Mouse (Mus musculus): ENCODE data around the gene Siah1a.

The Siah1a gene

DNA sequence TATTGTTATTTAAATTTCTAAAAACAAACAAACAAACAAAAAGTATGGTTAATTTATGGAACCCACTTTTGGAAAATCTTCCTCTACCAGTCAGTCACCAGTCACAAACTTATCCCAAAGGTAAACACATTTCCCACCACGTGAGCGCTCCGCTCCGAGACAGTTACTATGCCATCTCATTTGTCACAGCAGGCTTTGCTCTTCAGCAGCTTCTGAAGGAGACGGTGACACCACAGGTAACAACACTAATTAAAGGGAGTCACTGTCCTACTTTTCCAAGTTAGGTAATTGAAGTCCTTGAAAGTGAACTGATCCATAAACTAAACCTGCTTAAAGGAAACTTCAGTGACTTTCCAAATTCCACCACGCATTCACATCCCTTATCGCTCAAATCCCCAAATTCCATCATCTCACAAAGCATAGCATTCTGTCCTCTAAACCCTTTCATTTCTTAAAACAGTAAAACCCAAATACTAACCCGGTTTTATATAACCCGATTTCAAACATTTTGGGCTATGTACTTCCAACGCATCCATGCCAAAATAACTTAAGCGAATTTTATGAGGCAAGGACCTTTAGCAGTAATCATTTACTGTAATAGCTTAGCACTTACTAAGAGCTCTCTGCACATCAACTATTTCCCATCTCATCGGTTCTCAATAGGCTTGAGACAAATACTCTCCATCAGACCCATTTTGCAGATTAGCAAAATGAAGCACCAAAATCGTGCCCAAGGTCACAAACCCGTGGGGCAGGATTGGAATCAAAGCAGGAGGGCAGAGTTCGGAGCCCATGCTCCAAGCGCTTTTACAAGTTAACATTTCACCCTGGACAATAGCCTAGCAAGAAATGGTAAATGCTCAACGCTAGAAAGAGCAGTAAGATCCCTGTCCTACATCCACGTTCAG lies 1.2 kb downstream of the Siah1a start:
- no peak for DNase-seq

DNA sequence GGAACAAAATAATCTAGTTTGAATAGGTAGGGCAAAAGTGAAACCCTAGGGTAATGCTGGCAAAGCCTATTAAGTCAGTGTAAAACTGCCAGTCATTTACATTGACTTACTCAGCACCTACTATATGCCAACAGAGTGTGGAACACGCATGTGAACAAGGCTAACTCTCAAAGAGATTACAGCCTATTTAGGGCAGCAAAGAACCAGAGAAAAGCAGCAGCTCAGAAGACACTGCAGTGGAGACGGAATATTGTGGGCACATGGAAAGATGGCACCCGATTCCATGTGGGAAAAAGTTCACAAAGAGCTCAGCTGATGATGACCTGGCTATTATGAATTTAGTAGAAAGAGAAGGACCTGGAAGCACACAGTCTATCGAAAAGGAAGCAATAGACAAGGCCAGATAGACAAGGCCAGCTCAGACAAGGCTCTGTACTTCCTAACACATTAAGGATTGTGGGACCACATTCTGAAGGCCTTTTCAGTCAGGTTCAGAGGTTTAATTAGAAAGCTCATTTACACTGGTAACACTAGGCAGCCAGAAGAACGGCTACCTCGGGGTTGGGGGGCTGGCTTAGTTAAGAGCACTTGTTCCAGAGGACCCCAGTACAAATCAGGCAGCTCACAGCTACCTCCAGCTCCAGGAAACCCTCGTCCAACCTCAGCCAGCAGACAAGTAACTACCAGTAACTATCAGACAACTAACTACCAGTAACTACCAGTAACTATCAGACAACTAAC lies 3.0 kb downstream of the Siah1a start:
- no peak for DNase-seq

DNA sequence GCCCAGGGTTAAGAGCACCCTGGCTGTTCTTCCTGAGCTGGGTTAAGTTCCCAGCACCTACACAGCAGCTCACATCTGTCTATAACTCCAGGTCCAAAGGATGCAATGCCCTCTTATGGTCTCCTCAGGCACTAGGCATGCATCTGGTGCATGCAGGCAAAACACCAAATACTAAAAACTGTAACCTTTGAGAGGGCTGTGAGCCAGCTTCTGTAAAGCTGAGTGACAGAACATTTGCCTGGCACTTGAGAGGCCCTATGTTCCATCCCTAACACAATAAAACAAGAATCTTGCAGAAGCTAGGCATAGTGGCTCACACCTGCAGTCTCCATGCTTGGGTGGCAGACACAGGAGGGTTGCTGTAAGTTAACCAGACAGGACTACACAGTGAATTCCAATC lies 4.1 kb downstream of the Siah1a start:
- no peak for DNase-seq

DNA sequence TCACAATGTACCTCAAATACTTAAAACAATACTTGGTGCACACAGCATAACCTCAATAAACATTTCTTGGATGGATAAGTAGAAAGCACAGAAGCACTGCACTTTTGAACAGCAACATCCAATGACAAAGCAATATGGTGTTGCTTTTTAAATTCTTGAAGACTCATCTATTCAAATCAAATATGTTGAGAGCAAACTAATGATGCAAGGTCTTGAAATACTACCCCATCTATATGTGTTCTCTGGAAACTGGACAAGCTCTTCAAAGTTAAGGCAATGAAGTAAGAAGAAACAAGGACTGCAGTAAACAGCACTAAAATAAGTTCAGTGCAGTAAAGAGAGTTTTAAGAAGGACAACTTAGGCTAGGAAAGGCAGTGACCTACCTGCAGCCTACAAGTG lies 4.8 kb downstream of the Siah1a start:
- no peak for DNase-seq

DNA sequence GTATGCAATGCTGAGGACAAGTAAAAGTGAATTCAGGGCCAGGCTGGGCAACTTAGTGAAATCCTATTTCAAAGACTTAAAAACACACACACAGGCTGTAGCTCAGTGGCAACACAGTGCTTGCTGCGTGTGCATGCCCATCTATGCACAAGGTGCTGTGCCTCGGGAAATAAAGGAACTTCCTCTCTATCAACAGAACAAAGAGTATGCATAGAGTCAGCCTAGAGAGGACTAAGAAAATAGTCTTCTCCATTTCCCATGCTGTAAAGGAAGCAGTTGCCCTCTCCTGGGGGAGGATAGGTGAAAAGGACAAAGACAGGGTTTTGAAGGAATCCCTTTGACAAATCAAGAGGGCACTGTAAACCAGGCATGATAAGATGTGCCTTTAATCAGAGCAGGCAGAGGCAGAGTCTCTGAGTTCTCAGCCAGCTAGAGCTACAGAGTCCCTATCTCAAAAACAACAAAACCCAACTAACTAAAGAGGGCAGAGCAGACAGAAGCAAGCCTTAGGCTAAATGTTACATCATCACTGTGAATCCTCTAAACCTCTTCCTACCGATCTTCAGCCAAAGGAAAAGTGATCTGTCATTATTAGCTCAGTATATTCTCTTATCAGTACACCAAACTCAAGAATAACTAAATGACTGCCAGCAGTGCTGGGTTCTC lies 10.2 kb downstream of the Siah1a start:
- no peak for DNase-seq

DNA sequence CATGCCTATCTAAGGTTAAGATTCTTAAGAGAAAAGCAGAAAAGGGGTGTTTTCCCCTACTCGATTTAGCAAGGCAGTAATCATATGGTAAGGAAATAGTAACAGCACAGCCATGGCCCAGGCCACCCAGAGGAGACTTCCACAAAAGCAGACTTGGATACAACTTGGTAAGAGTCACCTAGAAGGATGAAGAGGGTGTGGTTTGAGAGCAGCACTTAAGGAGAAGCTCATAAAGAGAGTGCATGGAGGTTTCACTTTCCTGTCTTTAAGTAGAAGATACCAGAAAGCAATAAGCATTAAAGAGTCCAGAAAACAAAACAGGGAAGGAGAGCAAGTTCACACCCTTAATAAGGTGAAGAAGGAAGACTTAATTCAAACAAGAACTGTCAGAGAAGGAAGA lies 10.8 kb downstream of the Siah1a start:
- DNase-seq: no peak

DNA sequence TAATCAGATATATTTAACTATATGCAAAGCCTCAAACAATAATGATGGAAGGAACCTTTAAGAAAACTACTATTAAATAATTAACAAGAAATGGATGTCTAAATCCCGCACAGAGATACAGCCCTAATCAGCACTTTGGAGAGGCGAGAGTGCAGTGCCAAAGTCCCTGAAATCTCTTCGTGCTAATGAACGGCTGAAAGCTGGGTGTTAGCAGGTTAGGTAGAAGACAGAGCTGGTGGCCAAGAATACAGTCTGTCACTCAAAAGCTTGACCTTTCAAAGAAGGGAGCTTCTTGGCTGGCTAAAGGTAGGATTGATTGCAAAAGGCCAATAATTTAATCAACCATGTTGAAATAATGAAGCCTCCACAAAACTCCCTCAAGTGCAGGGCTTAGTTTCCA lies 11.6 kb downstream of the Siah1a start:
- no peak for DNase-seq

- DNase-seq: no peak
Observed at GRCm38 (mm10) chr8:86730860-86731259, 14.9 kb downstream of the Siah1a start.

DNA sequence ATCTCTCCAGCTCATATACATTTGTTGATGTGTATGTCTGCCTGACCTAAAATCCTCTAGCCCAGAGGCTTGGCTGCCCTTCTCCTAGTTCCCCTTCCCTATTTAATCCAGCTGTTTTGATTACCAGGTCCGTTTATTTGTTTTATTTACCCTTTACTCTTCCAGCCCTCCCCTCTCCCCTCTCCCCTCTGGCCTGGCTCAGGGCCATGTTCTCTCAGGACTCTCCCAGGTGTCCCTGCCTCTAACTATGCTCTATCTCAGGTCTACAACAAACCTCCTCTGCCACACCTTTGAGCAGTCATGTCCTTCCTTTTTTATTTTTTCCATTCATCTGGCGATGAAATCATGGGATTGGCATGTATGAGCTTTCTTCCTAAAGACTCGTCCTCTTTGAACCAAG lies 15.4 kb downstream of the Siah1a start:
- DNase-seq: no peak

DNA sequence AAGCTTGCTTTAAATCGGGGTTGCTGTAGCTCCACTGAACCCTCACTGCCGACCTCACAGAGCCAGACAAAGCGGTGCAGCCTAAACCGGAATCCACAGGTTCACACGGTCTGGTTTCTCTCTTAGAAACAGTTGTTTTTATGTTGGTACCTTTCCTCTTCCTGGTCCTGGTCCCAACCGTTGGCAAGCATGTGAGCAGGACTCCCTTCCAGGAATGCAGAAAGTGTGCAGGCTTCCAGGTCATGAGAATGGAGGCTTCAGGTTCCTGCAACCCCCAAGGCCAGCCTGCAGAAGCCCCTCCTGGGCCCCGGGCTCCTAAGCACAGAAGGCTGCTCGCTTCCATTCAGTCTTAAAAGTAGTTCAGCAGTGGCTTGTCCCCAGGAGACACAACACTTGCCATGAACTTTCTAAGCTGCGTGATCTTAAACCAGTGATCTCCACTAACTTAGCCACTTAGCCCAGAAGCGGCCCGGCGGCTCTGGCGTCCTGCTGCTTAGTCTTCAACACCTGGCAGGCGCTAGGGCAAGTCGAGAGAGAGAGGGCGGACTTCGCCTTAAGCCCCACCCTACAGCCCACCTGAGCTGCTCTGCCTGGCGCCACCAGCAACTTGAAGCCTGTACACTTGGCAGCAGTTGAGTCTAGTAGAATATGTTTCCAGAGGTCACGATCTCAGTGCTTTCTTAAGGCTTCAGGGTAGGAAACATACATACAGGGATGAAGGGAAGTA lies 17.3 kb downstream of the Siah1a start:
- DNase-seq: peak; percentile 30 to 59

GRCm38 (mm10) chr8:86726959-86727358 lies 18.8 kb downstream of the Siah1a start:
- no peak for DNase-seq

DNA sequence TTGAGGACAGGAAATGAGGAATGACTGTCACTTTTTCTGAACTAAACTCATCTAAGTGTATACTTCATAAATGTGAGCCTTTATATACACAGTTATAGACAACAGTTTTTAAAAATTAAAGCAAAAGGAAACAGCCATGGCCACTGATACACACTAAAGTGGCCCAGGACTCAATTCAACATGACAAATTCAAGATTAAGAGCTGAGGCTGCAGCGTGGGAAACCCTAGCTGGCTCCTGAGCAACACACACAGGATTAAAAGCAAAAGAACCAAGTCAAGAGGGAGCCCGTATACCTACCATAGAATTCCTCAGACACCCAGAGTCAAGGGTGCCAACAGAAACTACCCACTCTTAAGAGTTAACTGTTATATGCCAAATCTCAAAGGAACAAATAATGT lies 24.2 kb downstream of the Siah1a start:
- no peak for DNase-seq

DNA sequence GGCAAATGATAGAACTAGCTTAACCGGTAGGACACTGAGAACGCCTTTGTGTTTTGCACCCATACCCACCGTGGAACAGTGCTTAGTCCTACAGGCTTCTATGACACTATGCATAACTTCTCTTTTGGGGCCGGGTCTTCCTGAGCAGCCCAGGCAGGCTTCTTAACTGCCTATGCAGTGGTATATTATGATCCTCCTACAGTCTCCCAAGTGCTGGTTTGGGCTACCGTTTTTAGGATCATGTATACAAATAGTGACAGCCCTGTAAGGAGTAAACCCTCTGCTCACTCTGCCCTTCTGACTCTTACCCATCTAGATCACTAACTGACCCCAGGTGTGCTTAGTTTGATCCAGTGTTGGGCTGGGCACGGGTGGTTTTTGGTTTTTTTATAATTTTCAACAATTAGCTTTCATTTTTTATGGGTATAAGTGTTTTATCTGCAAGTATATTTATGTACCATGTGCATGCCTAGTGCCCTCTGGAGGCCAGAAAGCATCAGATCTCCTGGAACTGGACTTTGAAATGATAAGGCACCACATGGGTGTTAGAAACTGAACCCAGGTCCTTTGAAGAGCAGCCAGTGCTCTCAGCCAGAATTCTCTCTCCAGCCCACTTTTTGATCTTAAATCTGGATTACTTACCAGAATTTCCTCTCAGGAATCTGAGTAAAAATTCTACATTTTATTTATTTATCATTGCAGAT lies 24.8 kb downstream of the Siah1a start:
- no peak for DNase-seq

DNA sequence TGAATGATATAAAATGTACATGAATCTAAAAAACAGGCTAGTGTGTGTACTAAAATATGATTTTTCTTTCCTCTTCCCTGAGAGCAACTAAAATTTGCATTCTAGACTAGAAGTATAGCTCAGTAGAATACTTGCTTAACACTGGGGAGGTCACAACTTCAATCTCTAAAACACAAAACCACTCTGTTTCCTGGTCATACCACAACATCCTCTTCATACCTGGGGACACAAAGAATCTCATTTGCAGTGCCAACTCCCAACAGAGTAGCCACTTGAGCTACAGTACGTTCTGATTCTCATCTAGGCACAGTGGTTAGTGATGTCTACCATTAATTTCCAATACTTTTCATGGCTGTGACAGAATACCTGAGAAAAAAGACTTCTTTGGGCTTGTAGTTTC lies 26.4 kb downstream of the Siah1a start:
- no peak for DNase-seq

- no peak for DNase-seq
Observed at GRCm38 (mm10) chr8:86718332-86718994, 27.3 kb downstream of the Siah1a start.

GRCm38 (mm10) chr8:86713407-86714188 lies 32.1 kb downstream of the Siah1a start:
- no peak for DNase-seq

DNA sequence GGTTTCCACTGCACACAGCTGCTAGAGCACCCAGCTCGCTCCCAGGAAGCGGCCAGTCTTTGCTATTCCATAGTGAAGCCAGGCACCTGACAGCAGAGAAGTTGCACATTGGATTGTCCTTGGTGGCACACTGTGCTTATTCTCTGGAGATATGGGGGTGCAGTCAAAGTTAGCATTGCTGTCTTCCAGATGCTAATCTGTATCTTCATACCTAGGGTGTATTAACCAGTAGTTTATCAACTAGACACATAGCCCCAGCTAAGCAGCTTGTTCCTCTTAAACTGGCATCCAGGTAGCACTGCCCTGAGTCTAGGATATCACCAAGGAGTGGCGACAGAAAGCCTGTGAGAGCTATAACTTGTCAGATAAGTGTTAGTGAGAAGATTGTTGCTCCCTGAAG lies 33.1 kb downstream of the Siah1a start:
- no peak for DNase-seq

DNA sequence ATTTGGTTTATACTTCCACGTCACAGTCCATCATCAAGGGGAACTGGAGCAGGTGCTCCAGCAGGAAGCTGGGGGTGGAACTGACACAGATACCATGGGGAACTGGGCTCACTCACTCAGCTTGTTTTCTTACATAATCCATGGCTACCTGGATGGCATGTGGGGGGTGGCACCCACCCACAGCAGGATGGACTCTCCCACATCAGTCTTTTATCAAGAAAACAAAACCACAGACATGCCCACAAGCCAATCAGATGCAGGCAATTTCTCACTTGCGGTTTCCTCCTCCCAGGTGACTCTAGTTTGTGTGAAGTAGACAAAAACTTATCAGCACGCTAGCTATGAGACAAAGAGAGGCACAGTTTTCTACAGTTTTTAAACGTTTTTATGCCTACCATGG lies 37.9 kb downstream of the Siah1a start:
- peak in 1 of 2 experiments; percentile 14 for DNase-seq

GRCm38 (mm10) chr8:86706756-86707155 lies 39.0 kb downstream of the Siah1a start:
- no peak for DNase-seq

- DNase-seq: no peak
Observed at GRCm38 (mm10) chr8:86705317-86705716, 40.4 kb downstream of the Siah1a start.

GRCm38 (mm10) chr8:86702453-86702852 lies 43.3 kb downstream of the Siah1a start:
- DNase-seq: no peak
